Mouse (Mus musculus) fat pad, adult 2 months (tissue): Measurements from ENCODE around the gene Ppp1r9a.

Source experiments
- DNase-seq: peaks from one replicate; pipeline ENCODE4 v3.0.0-alpha.2; 2011; ENCODE audit warnings: low read depth, low spot score; ENCODE audit errors: extremely low read depth

Ppp1r9a gene

GRCm38 (mm10) chr6:5005491-5006275 is 103.0 kb downstream of the Ppp1r9a start:
- DNase-seq = no peak

DNA sequence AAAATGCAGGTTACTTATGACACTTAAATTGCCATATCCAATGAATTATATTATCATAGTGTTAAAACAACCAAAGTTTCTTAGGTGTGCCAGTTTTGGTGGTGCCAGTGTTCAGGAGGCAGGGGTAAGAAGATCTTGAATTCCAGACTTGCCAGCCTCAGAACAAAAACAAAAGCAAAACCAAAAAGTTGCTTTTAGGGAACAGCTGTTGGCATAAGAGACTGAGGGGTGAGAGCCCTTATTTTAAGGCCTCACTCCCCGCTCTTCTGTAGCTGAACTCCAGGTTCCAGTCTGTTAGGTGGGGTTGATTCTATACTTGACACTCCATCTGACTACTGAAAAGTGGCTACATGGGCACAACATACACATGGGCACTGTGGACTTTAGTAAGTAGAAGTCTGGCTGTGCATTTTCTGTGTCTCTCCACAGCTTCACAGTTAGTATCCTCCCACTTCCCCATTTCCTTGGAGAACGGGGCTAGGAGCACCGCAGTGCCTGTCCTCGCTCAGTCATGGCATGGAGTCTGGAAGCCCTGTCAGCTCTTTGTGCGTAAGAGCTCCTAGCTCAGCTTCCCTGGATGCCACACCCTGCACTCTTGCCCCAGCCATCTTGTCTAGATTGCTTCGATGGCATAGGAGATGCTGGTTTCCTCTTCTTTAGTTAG is 103.7 kb downstream of the Ppp1r9a start:
- no peak for DNase-seq

GRCm38 (mm10) chr6:5008166-5008565 is 105.4 kb downstream of the Ppp1r9a start:
- DNase-seq = no peak

GRCm38 (mm10) chr6:5008603-5009002 is 105.9 kb downstream of the Ppp1r9a start:
- DNase-seq = no peak

DNA sequence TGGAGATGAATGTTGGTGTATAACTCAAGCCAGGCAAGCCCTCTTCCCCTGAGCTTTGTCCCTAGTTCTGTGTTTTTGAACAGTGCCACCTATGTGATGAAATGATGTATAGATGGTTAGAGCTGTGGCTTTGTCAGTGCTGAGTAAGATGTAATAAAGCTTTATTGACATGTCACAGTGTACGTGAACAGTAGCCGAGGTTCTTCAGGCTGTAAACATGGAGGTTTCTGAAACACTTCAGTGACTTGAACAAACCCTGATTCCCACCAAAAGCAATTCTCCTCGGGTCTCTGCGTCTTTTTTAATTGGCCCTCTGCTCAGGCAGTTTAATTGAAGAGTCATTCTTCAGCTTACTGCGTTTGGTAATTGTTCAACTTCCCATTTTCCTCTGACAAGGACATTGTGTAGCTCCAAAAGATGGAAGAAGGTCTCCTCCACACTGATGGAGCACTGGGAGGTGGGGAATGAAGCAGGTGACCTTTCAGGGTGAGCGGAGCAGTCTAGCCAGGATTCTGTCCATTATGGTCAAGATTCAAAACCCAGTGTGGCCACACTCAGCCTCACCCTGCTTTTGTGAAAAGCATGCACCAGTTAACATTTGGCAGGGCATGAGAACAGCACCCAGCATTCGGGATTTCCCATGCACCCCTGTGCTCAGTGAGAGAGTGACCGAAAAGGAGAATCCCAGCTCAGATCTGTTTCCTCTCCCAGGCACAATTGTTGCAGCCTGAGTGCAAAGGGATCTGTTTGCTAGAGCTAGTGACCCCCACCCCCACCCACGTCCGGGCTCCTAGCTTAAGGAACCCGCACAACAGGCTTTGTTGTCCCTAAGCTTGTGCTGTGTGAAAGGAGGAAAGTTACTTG is 108.1 kb downstream of the Ppp1r9a start:
- no peak for DNase-seq

DNA sequence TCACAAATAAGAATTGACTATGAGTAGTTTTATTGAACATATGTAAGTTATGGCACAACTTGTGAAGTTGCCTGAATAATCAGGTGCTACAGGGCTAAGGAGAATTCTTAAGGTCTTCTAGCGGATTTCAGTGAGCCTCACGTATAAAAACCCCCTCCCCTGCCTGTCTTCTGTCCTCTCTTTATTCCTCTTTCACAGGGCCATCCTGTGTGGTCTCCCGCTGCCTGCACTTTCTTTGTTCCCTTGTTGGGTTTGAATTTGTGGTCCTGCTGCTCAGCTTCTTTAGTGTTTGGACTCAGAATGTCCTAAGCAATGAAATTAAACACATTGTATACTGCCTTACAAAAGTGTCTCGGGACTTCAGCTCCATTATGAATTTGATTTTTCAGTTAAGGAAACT is 110.1 kb downstream of the Ppp1r9a start:
- no peak for DNase-seq

DNA sequence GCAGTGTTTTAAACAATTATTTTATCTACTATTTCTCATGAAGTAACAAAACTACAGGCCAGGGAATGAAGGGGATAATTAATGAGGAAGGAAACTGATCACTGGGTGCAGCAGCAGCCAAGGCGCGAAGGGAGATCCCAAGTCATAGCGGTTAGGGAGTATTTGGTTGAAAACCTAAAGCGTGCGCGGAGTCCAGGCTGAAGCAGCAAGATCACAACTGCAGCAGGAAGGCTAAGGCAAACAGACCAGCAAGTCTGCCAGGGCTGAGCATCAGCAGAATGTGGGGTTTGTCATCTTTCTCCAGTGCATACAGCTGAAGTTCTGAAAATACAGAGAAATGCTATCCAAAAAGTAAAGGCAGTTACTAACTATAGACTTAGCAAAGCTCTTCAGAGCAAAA is 111.8 kb downstream of the Ppp1r9a start:
- no peak for DNase-seq

GRCm38 (mm10) chr6:5015173-5015572 is 112.5 kb downstream of the Ppp1r9a start:
- no peak for DNase-seq

- DNase-seq = no peak
These were observed 115.3 kb downstream of the Ppp1r9a start for GRCm38 (mm10) chr6:5017945-5018511.

DNA sequence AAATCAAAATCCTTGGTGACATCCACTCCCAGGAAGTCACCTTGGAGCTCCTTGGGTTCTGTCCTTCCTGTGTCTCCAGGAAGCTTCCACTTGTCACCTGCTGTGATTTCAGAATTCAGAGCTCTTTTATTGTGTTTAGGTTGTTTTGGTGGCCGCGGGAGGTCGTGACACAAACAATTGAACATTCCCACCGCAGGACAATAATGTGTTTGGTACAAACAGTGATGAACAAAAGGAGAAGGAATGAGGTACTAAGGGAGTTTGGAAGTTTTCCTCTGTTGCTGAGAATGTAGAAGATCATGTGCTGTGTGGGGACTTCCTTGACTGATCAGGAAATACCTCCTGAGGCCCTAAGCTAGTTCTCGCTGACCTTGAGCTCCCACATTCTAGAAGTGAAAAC is 116.5 kb downstream of the Ppp1r9a start:
- DNase-seq = no peak

- DNase-seq = no peak
These were observed 117.3 kb downstream of the Ppp1r9a start for GRCm38 (mm10) chr6:5019969-5020368.

DNA sequence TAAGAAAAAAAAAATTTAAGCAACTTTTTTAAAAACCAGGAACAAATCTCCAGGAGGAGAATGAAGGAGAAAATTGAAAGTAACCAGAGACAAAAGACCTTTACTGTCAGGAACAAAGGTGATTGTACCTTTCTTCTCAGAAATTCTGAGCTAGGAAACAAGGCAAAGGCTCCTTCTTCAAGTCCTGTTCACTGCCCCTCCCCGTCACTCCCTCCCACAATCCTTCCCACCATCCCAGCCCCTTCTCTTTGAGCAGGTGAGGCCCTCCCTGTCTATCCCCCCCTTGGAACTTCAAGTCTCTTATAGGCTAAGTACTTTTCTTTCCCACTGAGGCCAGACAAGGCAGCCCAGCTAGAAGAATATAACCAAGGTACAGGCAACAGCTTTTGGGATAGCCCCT is 117.8 kb downstream of the Ppp1r9a start:
- no peak for DNase-seq

DNA sequence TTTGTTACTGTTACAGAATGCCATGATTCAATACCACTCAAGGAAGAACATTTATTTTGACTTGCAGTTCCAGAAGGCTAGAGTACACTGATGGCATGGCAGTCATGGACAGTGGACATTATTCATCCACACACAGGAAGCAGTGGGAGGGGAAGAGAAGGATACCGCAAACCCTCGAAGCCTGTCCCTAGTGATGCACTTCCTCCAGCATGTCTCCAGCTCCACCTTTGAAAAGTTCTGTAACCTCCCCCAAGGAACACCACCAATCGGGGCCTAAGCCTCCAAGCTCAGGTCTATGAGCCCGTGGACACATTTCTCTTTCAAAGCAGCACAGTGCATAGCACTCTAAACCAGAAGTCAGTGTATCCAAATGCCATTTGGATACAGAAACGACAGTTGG is 120.0 kb downstream of the Ppp1r9a start:
- DNase-seq = no peak

GRCm38 (mm10) chr6:5024893-5025292 is 122.2 kb downstream of the Ppp1r9a start:
- no peak for DNase-seq

DNA sequence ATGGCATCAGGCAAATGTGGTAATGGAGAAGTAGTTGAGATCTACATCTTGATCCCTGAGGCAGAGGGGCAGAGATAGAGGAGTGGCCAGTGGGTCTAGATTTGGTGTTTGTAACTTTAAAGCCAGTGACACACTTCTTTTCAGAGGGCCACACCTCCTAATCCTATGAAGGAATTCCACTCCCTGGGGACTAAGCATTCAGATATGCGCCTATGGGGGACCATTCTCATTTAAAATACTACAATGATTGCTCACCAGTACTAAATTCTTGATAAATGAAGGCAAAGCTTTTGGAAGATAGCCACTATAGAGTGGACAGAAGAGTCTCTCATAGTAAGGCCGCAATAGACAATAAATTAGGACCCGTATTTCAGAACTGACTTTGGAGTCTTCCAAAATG is 124.1 kb downstream of the Ppp1r9a start:
- no peak for DNase-seq

GRCm38 (mm10) chr6:5027213-5027612 is 124.5 kb downstream of the Ppp1r9a start:
- DNase-seq = no peak

DNA sequence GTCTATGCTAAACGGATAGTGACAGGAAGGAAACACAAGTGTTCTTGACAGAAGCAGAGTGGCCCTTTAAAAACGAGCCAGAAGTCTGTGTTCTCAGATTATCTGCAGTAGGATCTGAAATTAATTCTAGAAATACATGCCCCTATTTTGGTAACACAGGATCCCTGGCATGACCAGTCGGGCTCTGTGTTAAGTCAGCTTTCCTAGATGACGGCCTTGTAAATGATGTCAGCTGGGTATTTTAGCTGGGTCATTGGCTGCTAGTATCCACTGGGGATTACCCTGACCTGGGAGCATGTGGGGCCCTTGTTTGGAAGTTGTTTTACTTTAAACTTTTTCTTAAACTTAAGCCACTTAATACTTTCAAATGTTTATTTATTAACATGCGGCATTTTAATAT is 125.1 kb downstream of the Ppp1r9a start:
- DNase-seq = no peak

DNA sequence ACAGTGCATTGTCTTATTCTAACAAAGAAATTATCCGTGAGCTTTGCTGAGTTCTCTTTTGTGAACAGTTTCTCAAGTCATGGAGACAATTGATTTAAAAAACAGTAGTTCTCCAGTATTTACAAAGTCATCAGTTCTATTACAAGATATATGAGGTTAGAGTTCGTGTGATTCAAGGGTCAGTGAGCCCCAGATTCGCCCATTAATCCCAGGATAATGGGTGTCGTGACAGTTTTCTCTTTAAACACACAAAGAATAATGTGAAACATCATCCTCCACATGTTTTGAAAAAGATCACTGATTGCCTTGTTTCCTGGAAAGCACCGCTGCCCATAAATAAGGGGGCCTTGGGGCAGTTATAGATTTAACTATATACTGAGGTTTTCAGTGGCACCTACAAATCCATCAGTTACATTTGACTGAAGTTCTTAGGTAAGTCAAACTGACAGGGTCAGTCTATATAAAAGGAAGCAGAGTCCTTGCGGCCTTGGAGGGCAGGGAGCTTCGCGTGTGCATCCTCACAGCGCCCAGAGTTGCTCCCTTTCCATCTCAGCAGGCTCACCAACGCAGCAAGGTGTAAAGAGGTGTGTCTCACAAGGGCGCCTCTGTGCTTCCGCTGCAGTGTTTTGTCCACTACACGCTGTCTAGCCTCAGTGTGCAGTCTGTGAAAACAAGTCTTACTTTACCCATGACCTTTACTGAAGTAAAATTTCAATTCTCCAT is 126.6 kb downstream of the Ppp1r9a start:
- DNase-seq = no peak

GRCm38 (mm10) chr6:5029956-5030355 is 127.2 kb downstream of the Ppp1r9a start:
- no peak for DNase-seq

DNA sequence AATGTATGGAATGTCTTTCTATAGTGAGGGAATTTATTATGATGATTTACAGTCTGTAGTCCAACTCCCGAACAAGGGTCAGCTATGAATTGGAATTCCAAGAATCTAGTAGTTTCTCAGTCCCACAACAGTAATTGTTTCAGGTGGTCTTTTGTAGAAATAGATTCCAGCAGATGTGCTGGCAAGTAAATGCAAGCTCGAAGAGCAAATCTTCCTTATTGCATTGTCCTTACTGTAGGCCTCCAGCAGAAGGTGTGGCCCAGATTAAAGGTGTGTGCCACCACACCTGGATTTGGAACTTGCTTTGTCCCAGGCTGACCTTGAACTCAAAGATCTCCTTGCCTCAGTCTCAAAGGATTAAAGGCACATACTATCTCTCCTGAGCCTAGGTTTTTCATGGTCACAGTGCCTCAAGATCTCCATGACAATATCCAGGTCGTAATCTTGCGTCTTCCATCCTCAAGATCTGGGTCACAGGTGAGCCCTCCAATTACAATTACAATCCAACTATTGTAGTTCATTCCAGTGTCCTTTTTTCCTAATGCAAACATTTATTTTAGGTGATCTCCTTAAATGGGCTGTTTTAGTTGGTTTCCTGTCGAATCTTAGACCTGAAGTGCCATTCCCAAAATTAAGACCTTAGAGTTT is 130.4 kb downstream of the Ppp1r9a start:
- DNase-seq = no peak
